Mouse (Mus musculus): ENCODE results near the gene Snu13.

GRCm38 (mm10) chr15:82027276-82027675, 20.1 kb downstream of the Snu13 start:
- TF ChIP-seq CTCF (IDR thresholded peaks at IDR 0.05; ENCODE audit: borderline replicate concordance, control insufficient read depth, extremely low read depth, insufficient read depth, low read length, poor library complexity) (no peak), POLR2A (IDR thresholded peaks at IDR 0.05; ENCODE audit: control insufficient read depth, extremely low read depth, insufficient read depth, low read length, poor library complexity) (no peak)
